In the genomic region with DNA sequence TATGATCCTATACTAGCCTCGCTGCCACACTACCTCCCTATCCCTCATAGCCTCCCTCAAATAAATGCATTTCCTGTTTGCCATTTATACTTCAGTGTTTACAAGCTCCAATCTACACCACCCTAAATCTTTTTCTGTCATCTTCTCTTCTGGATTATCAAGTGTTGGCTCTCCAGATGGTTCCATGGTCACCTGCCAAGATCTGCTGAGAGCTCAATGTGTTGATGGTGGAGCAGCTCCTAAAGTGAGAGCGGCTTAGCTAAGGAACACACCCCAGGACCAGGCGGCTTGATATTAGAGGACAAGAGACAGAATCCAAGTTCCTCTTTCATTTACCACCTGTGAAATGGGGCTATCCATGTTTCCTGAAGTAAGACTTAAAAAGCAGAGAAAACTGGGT, we compare ENCODE assay signal across 8 mouse cellular contexts. TPM values are rescaled to one million over a fixed set of nuclear protein-coding genes. Genes with fewer than 3 reads are reported as not detected.
"Had no signal": no experiment of that assay in that cellular context is flagged by ENCODE, and none has a peak within 500 bp of the region (broad histone marks: within the 10 kb centered on the region; RNA-seq: fewer than 3 reads in every experiment).

No protein-coding gene starts in this region.

- DNase-seq: kidney, adult 2 months; kidney, postnatal 14 days; left cerebral cortex, postnatal 4 days; lung, adult 18-20 months; midbrain, embryonic 14.5 days; thymus, adult 18-20 months; thymus, postnatal 14 days had no signal

RNA-seq across cellular contexts. Expression of a gene that starts 23.2 kb away (rescaled TPM):
- total RNA-seq: liver, adult 2 months had no signal
